ENCODE assay signal across 9 mouse cellular contexts in the genomic region with DNA sequence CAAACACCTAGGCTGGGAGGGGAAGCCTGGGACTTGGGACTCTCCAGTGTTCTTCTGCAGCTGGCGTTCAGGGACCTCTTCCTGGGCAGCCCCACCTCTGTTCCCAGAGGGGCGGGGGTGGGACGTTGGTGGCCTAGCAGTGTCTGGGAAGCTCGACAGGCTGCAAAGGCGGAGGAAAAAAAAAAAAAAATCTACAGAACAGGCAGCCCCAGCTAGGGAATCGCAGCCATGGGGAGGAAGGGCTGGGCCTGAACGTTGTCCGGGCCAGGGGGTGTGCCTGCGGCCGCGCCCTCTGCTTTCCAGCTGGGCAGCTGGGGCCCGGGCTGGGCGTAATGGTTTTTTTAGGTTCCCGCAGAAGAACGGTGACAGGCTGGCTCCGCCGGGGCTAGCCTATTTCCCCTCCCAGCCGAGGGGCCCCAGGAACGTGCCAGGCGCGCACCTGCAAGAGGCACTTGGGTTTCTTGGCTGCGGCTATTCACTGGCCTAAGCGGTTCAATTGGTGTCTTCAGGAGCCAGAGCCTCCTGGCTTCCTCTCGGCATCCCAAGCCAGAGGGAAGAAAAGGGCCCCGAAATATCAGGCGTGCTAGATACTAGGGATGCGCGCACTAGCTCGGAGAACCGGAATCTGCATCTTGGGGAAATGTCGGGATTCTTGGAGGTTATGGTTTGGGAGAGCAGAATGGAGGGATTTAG.
DNase-seq lines count a peak whose midpoint lies in the region; ATAC-seq and TF ChIP-seq lines count a peak whose summit lies in the region.
"Had no signal": no experiment of that assay in that cellular context is flagged by ENCODE, and none has a peak within 500 bp of the region (broad histone marks: within the 10 kb centered on the region; RNA-seq: fewer than 3 reads in every experiment).

No protein-coding gene starts in this region.

- WGBS in kidney, embryonic 16.5 days, result 1% methylated on average over 31 of the region's 31 CpGs
- under 1% methylated on average over 31 of the region's 31 CpGs for WGBS in forebrain, embryonic 12.5 days
- whole genome bisulfite sequencing in intestine, postnatal 0 days, result 1% methylated on average over 31 of the region's 31 CpGs
- under 1% methylated on average over 31 of the region's 31 CpGs for WGBS in midbrain, embryonic 13.5 days

- no peak for TF ChIP-seq CTCF in intestine, postnatal 0 days (IDR thresholded peaks at IDR 0.05; ENCODE audit: low read depth)

- H3K27me3 ChIP-seq in kidney, embryonic 16.5 days (ENCODE audit: insufficient read depth, low read length), result peaks cover 60% of the 10 kb centered on the region
- peaks cover 82% of the 10 kb centered on the region for H3K27me3 ChIP-seq in forebrain, embryonic 12.5 days
- peaks cover 58% of the 10 kb centered on the region for H3K27me3 ChIP-seq in intestine, postnatal 0 days (replicated peaks; ENCODE audit: control insufficient read depth, insufficient read depth, low read length)
- H3K27me3 ChIP-seq in midbrain, embryonic 13.5 days, result peaks cover 66% of the 10 kb centered on the region

- no peaks in the 10 kb centered on the region for H3K9me3 ChIP-seq in kidney, embryonic 16.5 days (ENCODE audit: low read length)
- no peaks in the 10 kb centered on the region for H3K9me3 ChIP-seq in forebrain, embryonic 12.5 days
- no peaks in the 10 kb centered on the region for H3K9me3 ChIP-seq in intestine, postnatal 0 days (ENCODE audit: control insufficient read depth)
- no peaks in the 10 kb centered on the region for H3K9me3 ChIP-seq in midbrain, embryonic 13.5 days

- H3K36me3 ChIP-seq in kidney, embryonic 16.5 days (ENCODE audit: insufficient read depth, low read length), result no peaks in the 10 kb centered on the region
- no peaks in the 10 kb centered on the region for H3K36me3 ChIP-seq in forebrain, embryonic 12.5 days (replicated peaks)
- no peaks in the 10 kb centered on the region for H3K36me3 ChIP-seq in intestine, postnatal 0 days (ENCODE audit: control insufficient read depth, insufficient read depth)
- H3K36me3 ChIP-seq in midbrain, embryonic 13.5 days, result no peaks in the 10 kb centered on the region

- H3K4me3 ChIP-seq in kidney, embryonic 16.5 days (ENCODE audit: low read length), result peak overlapping the region; percentile 37
- peak overlapping the region; percentile 28 for H3K4me3 ChIP-seq in forebrain, embryonic 12.5 days (replicated peaks)
- H3K4me3 ChIP-seq in intestine, postnatal 0 days (ENCODE audit: low read depth, low read length), result peak overlapping the region; percentile 32
- peak overlapping the region; percentile 34 for H3K4me3 ChIP-seq in midbrain, embryonic 13.5 days (replicated peaks)

- H3K9ac ChIP-seq in kidney, embryonic 16.5 days (replicated peaks; ENCODE audit: low read length), result no peak overlapping the region; the same call in 1 of the 2 replicates
- peak overlapping the region; percentile 27 for H3K9ac ChIP-seq in forebrain, embryonic 12.5 days
- H3K9ac ChIP-seq in intestine, postnatal 0 days (ENCODE audit: low read depth, low read length), result no peak overlapping the region
- peak overlapping the region; percentile 68 for H3K9ac ChIP-seq in midbrain, embryonic 13.5 days (replicated peaks)

- ATAC-seq in kidney, embryonic 16.5 days (ENCODE audit: low FRiP score, low TSS enrichment), result no peak
- no peak for ATAC-seq in forebrain, embryonic 12.5 days (ENCODE audit: low FRiP score)
- peak; percentile 28; the same call in 1 of the 2 replicates for ATAC-seq in intestine, postnatal 0 days
- ATAC-seq in midbrain, embryonic 13.5 days, result no peak

- peak overlapping the region; percentile 53 for H3K4me2 ChIP-seq in kidney, embryonic 16.5 days (replicated peaks; ENCODE audit: low read depth, low read length)
- peak overlapping the region; percentile 49 for H3K4me2 ChIP-seq in forebrain, embryonic 12.5 days
- peak overlapping the region; percentile 55 for H3K4me2 ChIP-seq in intestine, postnatal 0 days (replicated peaks; ENCODE audit: low read depth)
- H3K4me2 ChIP-seq in midbrain, embryonic 13.5 days (replicated peaks), result peak overlapping the region; percentile 55

- DNase-seq in kidney, postnatal 10 days, result no peak
- DNase-seq in urinary bladder, postnatal 4 days (ENCODE audit: low spot score in 2 of 2), result no peak
- no peak for DNase-seq in right cerebral cortex, adult 2 months (ENCODE audit: low spot score in 2 of 2)
- DNase-seq in right cerebral cortex, adult 18-20 months, result no peak

- peaks cover 44% of the 10 kb centered on the region for H3K4me1 ChIP-seq in kidney, embryonic 16.5 days (ENCODE audit: insufficient read depth, low read length)
- H3K4me1 ChIP-seq in forebrain, embryonic 12.5 days, result peaks cover 65% of the 10 kb centered on the region
- H3K4me1 ChIP-seq in intestine, postnatal 0 days (replicated peaks; ENCODE audit: control insufficient read depth, insufficient read depth, low read length), result peaks cover 6% of the 10 kb centered on the region; the same call in 1 of the 2 replicates
- H3K4me1 ChIP-seq in midbrain, embryonic 13.5 days (replicated peaks), result peaks cover 83% of the 10 kb centered on the region

- no peak overlapping the region for H3K27ac ChIP-seq in kidney, embryonic 16.5 days (ENCODE audit: low read length)
- H3K27ac ChIP-seq in forebrain, embryonic 12.5 days, result peak overlapping the region; percentile 59
- H3K27ac ChIP-seq in intestine, postnatal 0 days (ENCODE audit: low read depth, low read length), result no peak overlapping the region
- peak overlapping the region; percentile 87 for H3K27ac ChIP-seq in midbrain, embryonic 13.5 days
- H3K27ac ChIP-seq: macrophage had no signal

Comparison
In these comparisons a context has a peak if more than half of its experiments do, and no peak if none do; other contexts are left out.
1. H3K27ac ChIP-seq: peak in forebrain, embryonic 12.5 days (single experiment) and midbrain, embryonic 13.5 days (single experiment); none in kidney, embryonic 16.5 days (single experiment) and intestine, postnatal 0 days (single experiment).
2. H3K9ac ChIP-seq: peak in forebrain, embryonic 12.5 days (single experiment) and midbrain, embryonic 13.5 days (single experiment); none in kidney, embryonic 16.5 days (single experiment) and intestine, postnatal 0 days (single experiment).
3. Peak in every context shown above with its lines, with median percentiles within 50 percentile points of each other: H3K4me2 ChIP-seq and H3K4me3 ChIP-seq.